Mouse (Mus musculus) limb, embryonic 15.5 days (tissue): ENCODE data around the gene Caskin1. TPM values are rescaled to one million over a fixed set of nuclear protein-coding genes. Genes with fewer than 3 reads are reported as not detected.

Experiments
- ATAC-seq: fragments of 200-750 bp; cut with Nextera tagmentation; 2 replicates; pipeline ENCODE4 v1.8.0; 2017; ENCODE audit warnings: low read depth, moderate TSS enrichment; ENCODE audit not compliant: insufficient number of reproducible peaks, low FRiP score, low TSS enrichment
- H3K27ac ChIP-seq: fragments of 300-500 bp; sonication (generic); 2 replicates; pipeline ENCODE4 v1.5.1; 2015; ENCODE audit warnings: moderate library complexity, mild to moderate bottlenecking, inconsistent platforms
- H3K27me3 ChIP-seq: fragments of 300-500 bp; sonication (generic); 2 replicates; pipeline ENCODE4 v1.6.1; 2015; ENCODE audit warnings: inconsistent platforms
- H3K36me3 ChIP-seq: fragments of 300-500 bp; sonication (generic); 2 replicates; pipeline ENCODE4 v1.6.1; 2015; ENCODE audit warnings: inconsistent platforms
- H3K4me1 ChIP-seq: fragments of 300-500 bp; sonication (generic); 2 replicates; pipeline ENCODE4 v1.6.1; 2015; ENCODE audit warnings: inconsistent platforms
- H3K4me2 ChIP-seq: fragments of 300-500 bp; sonication (generic); 2 replicates; pipeline ENCODE4 v1.6.1; 2015; ENCODE audit warnings: mild to moderate bottlenecking, inconsistent platforms
- H3K4me3 ChIP-seq: fragments of 300-500 bp; sonication (generic); 2 replicates; pipeline ENCODE4 v1.5.1; 2015; ENCODE audit warnings: mild to moderate bottlenecking, inconsistent platforms
- H3K9ac ChIP-seq: fragments of 300-500 bp; sonication (generic); 2 replicates; pipeline ENCODE4 v1.6.1; 2015; ENCODE audit warnings: inconsistent platforms
- H3K9me3 ChIP-seq: fragments of 300-500 bp; sonication (generic); 2 replicates; pipeline ENCODE4 v1.6.1; 2016; ENCODE audit warnings: inconsistent platforms
- WGBS: fragments of 180-500 bp; shearing (Covaris S2); methylation state at CpG from one replicate; pipeline ENCODE4 v1.1.7; 2015; 5-methylcytosine and 5-hydroxymethylcytosine counted together
- polyA plus RNA-seq: library from polyadenylated mRNA; unstranded; fragments of >200 nt; fragmentation: Nextera tagmentation; extraction: Ambion mirVana; gene quantifications from 2 replicates; pipeline ENCODE4 v1.2.1, GENCODE M21; 2015

Gene Caskin1
- polyA plus RNA-seq, 1 experiment from 2014 or later, result 3.0 TPM

- ATAC-seq, result no peak
- Histone ChIP-seq H3K4me2 (peak overlapping the region; percentile 22), H3K4me1 (peaks cover 20% of the 10 kb centered on the region), H3K27me3 (no peaks in the 10 kb centered on the region), H3K4me3 (no peak overlapping the region), H3K9ac (no peak overlapping the region), H3K27ac (no peak overlapping the region), H3K9me3 (no peaks in the 10 kb centered on the region), H3K36me3 (peaks cover 62% of the 10 kb centered on the region)
- WGBS, result 35% methylated on average over 36 of the region's 36 CpGs
These were observed 18.1 kb downstream of the Caskin1 start for GRCm38 (mm10) chr17:24506332-24507070.

GRCm38 (mm10) chr17:24507129-24507664, 18.8 kb downstream of the Caskin1 start:
- Histone ChIP-seq H3K4me1 (peaks cover 17% of the 10 kb centered on the region), H3K27ac (no peak overlapping the region), H3K9ac (no peak overlapping the region), H3K4me3 (no peak overlapping the region), H3K4me2 (no peak overlapping the region), H3K9me3 (no peaks in the 10 kb centered on the region), H3K27me3 (no peaks in the 10 kb centered on the region), H3K36me3 (peaks cover 69% of the 10 kb centered on the region)
- WGBS, result 47% methylated on average over 19 of the region's 19 CpGs
- no peak for ATAC-seq

GRCm38 (mm10) chr17:24507806-24508460, 19.5 kb downstream of the Caskin1 start:
- Histone ChIP-seq H3K36me3 (peaks cover 70% of the 10 kb centered on the region), H3K4me1 (peaks cover 15% of the 10 kb centered on the region), H3K4me3 (no peak overlapping the region), H3K27me3 (no peaks in the 10 kb centered on the region), H3K27ac (0 out of 2 replicates have a peak overlapping the region, but pooled peaks have one; percentile 18), H3K4me2 (no peak overlapping the region), H3K9me3 (no peaks in the 10 kb centered on the region), H3K9ac (no peak overlapping the region)
- ATAC-seq, result no peak; the same call in 1 of the 2 replicates
- WGBS, result 66% methylated on average over 12 of the region's 12 CpGs

GRCm38 (mm10) chr17:24513609-24514008, 25.2 kb downstream of the Caskin1 start:
- Histone ChIP-seq H3K9ac (no peak overlapping the region), H3K36me3 (peaks cover 96% of the 10 kb centered on the region), H3K27ac (no peak overlapping the region), H3K4me3 (no peak overlapping the region), H3K4me1 (no peaks in the 10 kb centered on the region), H3K4me2 (no peak overlapping the region), H3K9me3 (no peaks in the 10 kb centered on the region), H3K27me3 (no peaks in the 10 kb centered on the region)
- 46% methylated on average over 5 of the region's 5 CpGs for WGBS
- no peak for ATAC-seq

GRCm38 (mm10) chr17:24514270-24515257, 26.2 kb downstream of the Caskin1 start:
- no peak overlapping the region for H3K4me3 ChIP-seq

GRCm38 (mm10) chr17:24520450-24520849, 32.0 kb downstream of the Caskin1 start:
- 78% methylated on average over 4 of the region's 4 CpGs for WGBS
- Histone ChIP-seq H3K4me1 (peaks cover 6% of the 10 kb centered on the region), H3K4me2 (no peak overlapping the region), H3K27ac (no peak overlapping the region), H3K4me3 (no peak overlapping the region), H3K27me3 (no peaks in the 10 kb centered on the region), H3K36me3 (peaks cover 46% of the 10 kb centered on the region), H3K9me3 (no peaks in the 10 kb centered on the region), H3K9ac (no peak overlapping the region)
- no peak for ATAC-seq

More at GRCm38 (mm10) chr17:24514270-24515257, 26.2 kb downstream of the Caskin1 start:
- Histone ChIP-seq H3K4me2 (no peak overlapping the region), H3K9me3 (no peaks in the 10 kb centered on the region), H3K9ac (no peak overlapping the region), H3K27me3 (no peaks in the 10 kb centered on the region), H3K27ac (peak overlapping the region; percentile 55; the same call in 1 of the 2 replicates), H3K4me1 (no peaks in the 10 kb centered on the region), H3K36me3 (peaks cover 92% of the 10 kb centered on the region)
- no peak for ATAC-seq
- WGBS, result 85% methylated on average over 24 of the region's 24 CpGs

GRCm38 (mm10) chr17:24524734-24525133, 36.3 kb downstream of the Caskin1 start:
- no peak for ATAC-seq
- H3K27ac ChIP-seq, result peak overlapping the region; percentile 79
- peaks cover 27% of the 10 kb centered on the region for H3K4me1 ChIP-seq
- peaks cover 12% of the 10 kb centered on the region for H3K36me3 ChIP-seq
- 52% methylated on average over 2 of the region's 2 CpGs for WGBS
- H3K9ac ChIP-seq, result 0 out of 2 replicates have a peak overlapping the region, but pooled peaks have one; percentile 24
- H3K9me3 ChIP-seq, result no peaks in the 10 kb centered on the region
- no peak overlapping the region for H3K4me3 ChIP-seq
- no peaks in the 10 kb centered on the region for H3K27me3 ChIP-seq
- H3K4me2 ChIP-seq, result no peak overlapping the region

- Histone ChIP-seq H3K27me3 (no peaks in the 10 kb centered on the region), H3K9ac (peak overlapping the region; percentile 95), H3K4me1 (peaks cover 50% of the 10 kb centered on the region), H3K27ac (peak overlapping the region; percentile 93), H3K4me3 (peak overlapping the region; percentile 94), H3K4me2 (peak overlapping the region; percentile 53), H3K36me3 (peaks cover 10% of the 10 kb centered on the region; the same call in 1 of the 2 replicates), H3K9me3 (no peaks in the 10 kb centered on the region)
- under 1% methylated on average over 19 of the region's 19 CpGs for whole genome bisulfite sequencing
- no peak for ATAC-seq
These were observed 38.9 kb downstream of the Caskin1 start for GRCm38 (mm10) chr17:24527315-24527714.

- H3K27ac ChIP-seq, result peak within 1 kb of the TSS; percentile 93
- no peaks in the 10 kb centered on the region for H3K27me3 ChIP-seq
- peak within 1 kb of the TSS; percentile 95 for H3K9ac ChIP-seq
- no peaks in the 10 kb centered on the region for H3K9me3 ChIP-seq
- under 1% methylated on average over 40 of the region's 40 CpGs for WGBS
- peaks cover 56% of the 10 kb centered on the region for H3K4me1 ChIP-seq
- H3K4me2 ChIP-seq, result peak within 1 kb of the TSS; percentile 64
- ATAC-seq, result peak; percentile 98
- H3K4me3 ChIP-seq, result peak within 1 kb of the TSS; percentile 94
- H3K36me3 ChIP-seq, result peaks cover 10% of the 10 kb centered on the region; the same call in 1 of the 2 replicates
These were observed 39.5 kb downstream of the Caskin1 start, which contains the start of gene Traf7 for GRCm38 (mm10) chr17:24527723-24528559. Gene Traf7 (minus strand): TSS chr17:24527938.

GRCm38 (mm10) chr17:24528560-24528918, 40.1 kb downstream of the Caskin1 start:
- peaks cover 10% of the 10 kb centered on the region; the same call in 1 of the 2 replicates for H3K36me3 ChIP-seq

More at GRCm38 (mm10) chr17:24528560-24528918, 40.1 kb downstream of the Caskin1 start:
- H3K27me3 ChIP-seq, result no peaks in the 10 kb centered on the region
- WGBS, result under 1% methylated on average over 8 of the region's 8 CpGs
- ATAC-seq, result no peak
- H3K4me3 ChIP-seq, result peak overlapping the region; percentile 94
- peak overlapping the region; percentile 55 for H3K9ac ChIP-seq
- peaks cover 62% of the 10 kb centered on the region for H3K4me1 ChIP-seq
- no peaks in the 10 kb centered on the region for H3K9me3 ChIP-seq
- peak overlapping the region; percentile 81 for H3K27ac ChIP-seq
- peak overlapping the region; percentile 64 for H3K4me2 ChIP-seq
